Mouse (Mus musculus) C2C12 (cell line): Measurements from ENCODE around the gene Galt.

Experiments used
- CTCF ChIP-seq: IDR thresholded peaks from one replicate; pipeline ENCODE4 v1.5.1; 2011; ENCODE audit not compliant: control insufficient read depth, insufficient read depth, insufficient read length
- MYOD1 ChIP-seq: IDR thresholded peaks from one replicate; pipeline ENCODE4 v1.6.1; 2011; ENCODE audit warnings: low read depth; ENCODE audit not compliant: control insufficient read depth, insufficient read length

- TF ChIP-seq CTCF (no peak), MYOD1 (no peak)
These were observed 44.8 kb upstream of the Galt start for GRCm38 (mm10) chr4:41710229-41710628.
